Mouse (Mus musculus) MEL (cell line): ENCODE results near the gene Pla1a. TPM values are rescaled to one million over a fixed set of nuclear protein-coding genes. Genes with fewer than 3 reads are reported as not detected.

Experiments
- DNase-seq: peaks from one replicate; pipeline ENCODE4 v3.0.0; 2011; ENCODE audit warnings: low read depth, low spot score
- H3K27ac ChIP-seq: 2 replicates; pipeline ENCODE4 v1.5.1; 2012; ENCODE audit warnings: low read depth, mild to moderate bottlenecking, control low read depth, low read length, moderate library complexity; ENCODE audit not compliant: control insufficient read depth
- H3K27me3 ChIP-seq, 2 experiments: fragments of 150-350 bp in 1 of 2; sonication (generic) in 1 of 2; 2 replicates each; pipeline ENCODE4 v1.6.1; 2012; ENCODE audit warnings: low read length in 2 of 2, mild to moderate bottlenecking in 2 of 2, improper control_type of control experiment in 1 of 2, moderate library complexity in 1 of 2; ENCODE audit not compliant: insufficient read depth in 2 of 2, control insufficient read depth in 1 of 2
- H3K36me3 ChIP-seq, 2 experiments: 2 replicates each; pipeline ENCODE4 v1.6.1; 2012 to 2014; ENCODE audit warnings: low read length in 2 of 2, improper control_type of control experiment in 1 of 2, inconsistent platforms in 1 of 2, mild to moderate bottlenecking in 1 of 2; ENCODE audit not compliant: insufficient read depth in 2 of 2, control insufficient read depth in 1 of 2
- H3K4me1 ChIP-seq, 2 experiments: fragments of 150-350 bp in 1 of 2; sonication (generic) in 1 of 2; 2 replicates each; pipeline ENCODE4 v1.6.1; 2012; ENCODE audit warnings: low read length in 2 of 2, improper control_type of control experiment in 1 of 2, mild to moderate bottlenecking in 1 of 2; ENCODE audit not compliant: insufficient read depth in 2 of 2, control insufficient read depth in 1 of 2
- H3K4me3 ChIP-seq, 2 experiments: fragments of 150-350 bp in 1 of 2; sonication (generic) in 1 of 2; 2 replicates each; pipeline ENCODE4 v1.5.1; 2012; ENCODE audit warnings: low read depth in 2 of 2, low read length in 2 of 2, mild to moderate bottlenecking in 2 of 2, moderate library complexity in 2 of 2, control low read depth in 1 of 2, improper control_type of control experiment in 1 of 2; ENCODE audit not compliant: control insufficient read depth in 1 of 2, insufficient read depth in 1 of 2
- H3K79me2 ChIP-seq: 2 replicates; pipeline ENCODE4 v1.6.1; 2012; ENCODE audit warnings: mild to moderate bottlenecking, low read length, moderate library complexity; ENCODE audit not compliant: control insufficient read depth, poor library complexity, insufficient read depth
- H3K9ac ChIP-seq: 2 replicates; pipeline ENCODE4 v1.6.1; 2012; ENCODE audit warnings: low read depth, mild to moderate bottlenecking, control low read depth, low read length, moderate library complexity; ENCODE audit not compliant: control insufficient read depth, poor library complexity, severe bottlenecking
- H3K9me3 ChIP-seq: fragments of 150-350 bp; sonication (generic); replicated peaks from 2 replicates; pipeline ENCODE4 v1.6.1; 2012; ENCODE audit warnings: mild to moderate bottlenecking, low read length, improper control_type of control experiment, moderate library complexity; ENCODE audit not compliant: insufficient read depth
- CHD1 ChIP-seq: IDR thresholded peaks from 2 replicates; pipeline ENCODE4 v1.6.1; 2012; ENCODE audit warnings: low read depth, mild to moderate bottlenecking, inconsistent platforms, low read length, improper control_type of control experiment
- CTCF ChIP-seq, 3 experiments: IDR thresholded peaks in 2 of 3; conservative IDR thresholded peaks in 1 of 3; 2 replicates each; pipeline ENCODE4 v1.5.1; 2011 to 2012; ENCODE audit warnings: low read length in 3 of 3, low read depth in 2 of 3, mild to moderate bottlenecking in 2 of 3, improper control_type of control experiment in 1 of 3, inconsistent platforms in 1 of 3, mixed read lengths in 1 of 3, moderate library complexity in 1 of 3; ENCODE audit not compliant: control insufficient read depth in 1 of 3, insufficient read depth in 1 of 3, poor library complexity in 1 of 3, severe bottlenecking in 1 of 3
- E2F4 ChIP-seq: IDR thresholded peaks from 2 replicates; pipeline ENCODE4 v1.6.1; 2011; ENCODE audit warnings: low read depth, low read length, improper control_type of control experiment, borderline replicate concordance
- ELF1 ChIP-seq: IDR thresholded peaks from 2 replicates; pipeline ENCODE4 v1.6.1; 2014; ENCODE audit warnings: low read depth, mild to moderate bottlenecking, inconsistent platforms, low read length, improper control_type of control experiment, moderate library complexity
- EP300 ChIP-seq, 2 experiments: IDR thresholded peaks; 2 replicates each; pipeline ENCODE4 v1.6.1; 2011; ENCODE audit warnings: improper control_type of control experiment in 2 of 2, low read length in 2 of 2, low read depth in 1 of 2, mild to moderate bottlenecking in 1 of 2
- ETS1 ChIP-seq: IDR thresholded peaks from 2 replicates; pipeline ENCODE4 v1.6.1; 2012; ENCODE audit warnings: low read depth, mild to moderate bottlenecking, inconsistent platforms, low read length, improper control_type of control experiment, moderate library complexity
- GATA1 ChIP-seq: IDR thresholded peaks from 2 replicates; pipeline ENCODE4 v1.6.1; 2011; ENCODE audit warnings: low read depth, low read length, improper control_type of control experiment
- HCFC1 ChIP-seq: IDR thresholded peaks from 2 replicates; pipeline ENCODE4 v1.6.1; 2012; ENCODE audit warnings: low read depth, mild to moderate bottlenecking, inconsistent platforms, low read length, improper control_type of control experiment, moderate library complexity
- KAT2A ChIP-seq: conservative IDR thresholded peaks from 2 replicates; pipeline ENCODE4 v1.6.1; 2012; ENCODE audit warnings: low read depth, low read length, improper control_type of control experiment, inconsistent platforms
- MAFK ChIP-seq: IDR thresholded peaks from 2 replicates; pipeline ENCODE4 v1.6.1; 2011; ENCODE audit warnings: low read depth, mild to moderate bottlenecking, low read length, improper control_type of control experiment, borderline replicate concordance
- MAX ChIP-seq: IDR thresholded peaks from 2 replicates; pipeline ENCODE4 v1.6.1; 2011; ENCODE audit warnings: low read length, improper control_type of control experiment
- MEF2A ChIP-seq: IDR thresholded peaks from 2 replicates; pipeline ENCODE4 v1.6.1; 2014; ENCODE audit warnings: low read depth, mild to moderate bottlenecking, inconsistent platforms, low read length, improper control_type of control experiment; ENCODE audit not compliant: poor library complexity, insufficient replicate concordance, severe bottlenecking; ENCODE audit errors: extremely low read depth
- NELFE ChIP-seq: IDR thresholded peaks from 2 replicates; pipeline ENCODE4 v1.6.1; 2011; ENCODE audit warnings: low read depth, low read length, improper control_type of control experiment
- POLR2A ChIP-seq, 2 experiments: IDR thresholded peaks; 2 replicates each; pipeline ENCODE4 v1.6.1; 2011 to 2012; ENCODE audit warnings: low read length in 2 of 2, mild to moderate bottlenecking in 2 of 2, control low read depth in 1 of 2, improper control_type of control experiment in 1 of 2, low read depth in 1 of 2, moderate library complexity in 1 of 2; ENCODE audit not compliant: control insufficient read depth in 1 of 2, insufficient read depth in 1 of 2, poor library complexity in 1 of 2
- POLR2AphosphoS2 ChIP-seq: IDR thresholded peaks from 2 replicates; pipeline ENCODE4 v1.6.1; 2011; ENCODE audit warnings: low read length, improper control_type of control experiment
- RAD21 ChIP-seq: IDR thresholded peaks from 2 replicates; pipeline ENCODE4 v1.6.1; 2011; ENCODE audit warnings: mild to moderate bottlenecking, low read depth, low read length, improper control_type of control experiment
- SMC3 ChIP-seq: IDR thresholded peaks from 2 replicates; pipeline ENCODE4 v1.6.1; 2011; ENCODE audit warnings: low read depth, low read length, improper control_type of control experiment
- TAL1 ChIP-seq: IDR thresholded peaks from 2 replicates; pipeline ENCODE4 v1.6.1; 2012; ENCODE audit warnings: mild to moderate bottlenecking, inconsistent platforms, low read length, moderate library complexity, mixed read lengths
- TBP ChIP-seq: IDR thresholded peaks from 2 replicates; pipeline ENCODE4 v1.8.0; 2011; ENCODE audit warnings: low read depth, low read length, improper control_type of control experiment
- ZC3H11A ChIP-seq: IDR thresholded peaks from 2 replicates; pipeline ENCODE4 v1.6.1; 2012; ENCODE audit warnings: low read depth, mild to moderate bottlenecking, inconsistent platforms, low read length, improper control_type of control experiment
- ZKSCAN1 ChIP-seq: IDR thresholded peaks from 2 replicates; pipeline ENCODE4 v1.6.1; 2012; ENCODE audit warnings: low read depth, mild to moderate bottlenecking, inconsistent platforms, low read length, improper control_type of control experiment, moderate library complexity
- ZMIZ1 ChIP-seq: IDR thresholded peaks from 2 replicates; pipeline ENCODE4 v1.6.1; 2012; ENCODE audit warnings: low read depth, mild to moderate bottlenecking, inconsistent platforms, low read length, improper control_type of control experiment, moderate library complexity
- ZNF384 ChIP-seq: IDR thresholded peaks from 2 replicates; pipeline ENCODE4 v1.6.1; 2012; ENCODE audit warnings: low read depth, mild to moderate bottlenecking, inconsistent platforms, low read length, improper control_type of control experiment
- polyA plus RNA-seq, 2 experiments: library from polyadenylated mRNA; stranded (reverse) in 1 of 2; unstranded in 1 of 2; fragments of >175 nt in 1 of 2; fragments of >200 nt in 1 of 2; gene quantifications; 2 replicates each; pipeline versions ENCODE4 v1.2.1 to v1.2.4; 2012; ENCODE audit warnings: low replicate concordance in 2 of 2, low read depth in 1 of 2; ENCODE audit not compliant: insufficient read length in 2 of 2, insufficient read depth in 1 of 2, missing spikeins in 1 of 2
- total RNA-seq: library from RNA; depleted of rRNA; stranded (reverse); fragments of 300-350 nt; gene quantifications from 2 replicates; pipeline ENCODE4 v1.2.3, GENCODE M21; 2012

Pla1a gene
- total and polyA plus RNA-seq, 3 experiments: 0.04 TPM; not detected in 2

GRCm38 (mm10) chr16:38471697-38472506 is 39.0 kb upstream of the Pla1a start:
- Histone ChIP-seq H3K4me1 (peaks cover 11 to 33% of the 10 kb centered on the region in 2 experiments), H3K4me3 (peak overlapping the region; percentile 4 to 33), H3K27ac (no peak overlapping the region), H3K27me3 (no peaks in the 10 kb centered on the region), H3K36me3 (peaks cover 0 to 37% of the 10 kb centered on the region in 2 experiments; a peak in 2 of 4 replicates), H3K9ac (no peak overlapping the region), H3K79me2 (no peaks in the 10 kb centered on the region; the same call in 1 of the 2 replicates), H3K9me3 (no peaks in the 10 kb centered on the region)
- DNase-seq: peak; percentile 52
- TF ChIP-seq ELF1 (no peak), CHD1 (no peak), ZC3H11A (0 out of 2 replicates have a peak, but pooled peaks have one; percentile 10), TAL1 (no peak), EP300 (IDR thresholded peaks at IDR 0.05; ENCODE audit: low read depth in 1 of 2, low read length in 2 of 2) (0 out of 4 replicates have a peak, but pooled peaks of 1 of the 2 experiments have one; percentile 12), ZNF384 (no peak), ETS1 (peak; percentile 38; the same call in 1 of the 2 replicates), KAT2A (no peak), ZMIZ1 (peak; percentile 98), E2F4 (no peak), CTCF (IDR thresholded peaks at IDR 0.05 in 2 of 3, conservative IDR thresholded peaks at IDR 0.05 in 1 of 3; ENCODE audit: control insufficient read depth in 1 of 3, insufficient read depth in 1 of 3, low read depth in 2 of 3, low read length in 3 of 3, poor library complexity in 1 of 3, severe bottlenecking in 1 of 3) (0 out of 6 replicates have a peak, but pooled peaks of 1 of the 3 experiments have one; percentile 5), HCFC1 (0 out of 2 replicates have a peak, but pooled peaks have one; percentile 7), NELFE (peak; percentile 47; the same call in 1 of the 2 replicates), MEF2A (no peak), POLR2A (IDR thresholded peaks at IDR 0.05; ENCODE audit: control insufficient read depth in 1 of 2, insufficient read depth in 1 of 2, low read depth in 1 of 2, low read length in 2 of 2, poor library complexity in 1 of 2) (peak in 1 of 2 experiments; percentile 59; a peak in 2 of 4 replicates), MAX (no peak), RAD21 (peak; percentile 20; the same call in 1 of the 2 replicates), GATA1 (peak; percentile 42; the same call in 1 of the 2 replicates), POLR2AphosphoS2 (0 out of 2 replicates have a peak, but pooled peaks have one; percentile 42), MAFK (no peak), ZKSCAN1 (no peak), SMC3 (peak; percentile 26; the same call in 1 of the 2 replicates), TBP (peak; percentile 94)
